Mouse (Mus musculus) small intestine, adult 2 months (tissue): ENCODE results near the gene Tceanc2. TPM values are rescaled to one million over a fixed set of nuclear protein-coding genes. Genes with fewer than 3 reads are reported as not detected.

Source experiments
- H3K27ac ChIP-seq: fragments of 200-500 bp; 2 replicates; pipeline ENCODE4 v1.5.1; 2012; ENCODE audit warnings: low read depth, low read length, control low read depth, inconsistent platforms; ENCODE audit not compliant: insufficient read depth
- H3K27me3 ChIP-seq: fragments of 200-500 bp; 2 replicates; pipeline ENCODE4 v1.6.1; 2012; ENCODE audit warnings: mild to moderate bottlenecking, moderate library complexity, low read length, inconsistent platforms; ENCODE audit not compliant: control insufficient read depth, insufficient read depth
- H3K36me3 ChIP-seq: fragments of 200-500 bp; 2 replicates; pipeline ENCODE4 v1.6.1; 2012; ENCODE audit warnings: mild to moderate bottlenecking, low read length, control low read depth, inconsistent platforms; ENCODE audit not compliant: control insufficient read depth, insufficient read depth
- H3K4me1 ChIP-seq: fragments of 200-500 bp; 2 replicates; pipeline ENCODE4 v1.6.1; 2012; ENCODE audit warnings: low read length, inconsistent platforms, mixed read lengths; ENCODE audit not compliant: control insufficient read depth, insufficient read depth, insufficient read length
- H3K4me3 ChIP-seq: fragments of 200-500 bp; 2 replicates; pipeline ENCODE4 v1.5.1; 2012; ENCODE audit warnings: low read depth, mild to moderate bottlenecking, control low read depth, inconsistent platforms, low read length, moderate library complexity
- CTCF ChIP-seq: fragments of 200-500 bp; IDR thresholded peaks from 2 replicates; pipeline ENCODE4 v1.5.1; 2012; ENCODE audit warnings: low read depth, mild to moderate bottlenecking, control low read depth, inconsistent platforms, low read length, moderate library complexity, mixed read lengths; ENCODE audit not compliant: insufficient replicate concordance, insufficient read length; ENCODE audit errors: extremely low read depth
- POLR2A ChIP-seq: fragments of 200-500 bp; IDR thresholded peaks from 2 replicates; pipeline ENCODE4 v1.6.1; 2012; ENCODE audit warnings: low read depth, mild to moderate bottlenecking, control low read depth, inconsistent platforms, low read length, moderate library complexity
- WGBS: fragments of 180-500 bp; shearing (Covaris S2); methylation state at CpG from one replicate; pipeline ENCODE4 v1.1.7; 2018; 5-methylcytosine and 5-hydroxymethylcytosine counted together
- polyA plus RNA-seq: library from polyadenylated mRNA; depleted of rRNA; stranded (reverse); fragments of >200 nt; gene quantifications from 2 replicates; pipeline ENCODE4 v1.2.3, GENCODE M21; 2012

The Tceanc2 gene
- polyA plus RNA-seq, 1 experiment, result 4.8 TPM

DNA sequence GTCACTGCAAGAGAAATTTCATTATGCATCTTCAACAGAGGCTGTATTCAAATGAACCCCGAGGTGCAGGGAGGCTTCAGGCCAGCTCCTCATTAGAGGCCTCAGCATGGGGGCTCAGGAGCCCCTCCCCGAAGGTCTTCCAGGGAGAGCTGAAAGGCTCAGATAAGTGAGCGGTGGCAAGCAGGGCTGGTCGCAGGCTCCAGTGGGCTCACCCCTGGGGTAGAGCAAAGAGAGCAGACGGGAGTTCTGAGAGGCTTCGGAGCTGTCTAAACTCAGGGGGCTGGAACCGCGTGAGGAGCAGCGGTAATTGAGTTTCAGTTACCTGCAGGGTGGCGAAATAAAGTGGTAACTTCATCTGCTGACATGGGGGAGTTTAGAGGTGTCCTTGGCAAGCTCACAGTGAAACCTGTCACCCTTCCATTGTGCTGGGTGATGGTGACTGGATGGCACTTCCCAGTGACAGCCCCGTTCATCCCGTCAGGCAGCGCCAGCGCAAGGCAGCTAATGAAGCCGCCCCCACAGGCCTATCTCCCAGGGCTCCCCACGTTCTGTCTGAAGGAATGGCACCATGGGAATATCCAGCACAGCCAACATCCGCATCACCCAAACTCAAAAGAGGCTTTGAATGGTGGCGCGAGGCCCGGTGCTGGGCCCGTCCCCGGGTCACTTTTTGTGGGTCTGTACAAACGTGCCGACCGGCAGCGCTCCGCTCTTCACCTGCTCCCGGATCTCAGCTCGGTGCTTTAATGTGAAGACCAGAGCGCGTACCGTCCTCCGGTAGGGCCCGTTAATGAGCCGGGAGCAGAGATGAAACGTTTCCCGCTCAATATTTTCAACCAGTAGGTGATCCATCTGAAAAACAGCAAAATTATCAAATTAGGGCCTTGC, 39.7 kb downstream of the Tceanc2 start:
- Histone ChIP-seq H3K36me3 (peaks cover 13% of the 10 kb centered on the region; the same call in 1 of the 2 replicates), H3K27ac (no peak overlapping the region), H3K4me1 (no peaks in the 10 kb centered on the region; the same call in 1 of the 2 replicates), H3K27me3 (no peaks in the 10 kb centered on the region), H3K4me3 (no peak overlapping the region)
- TF ChIP-seq CTCF, result no peak
- no peak for TF ChIP-seq POLR2A
- 87% methylated on average over 37 of the region's 37 CpGs for WGBS

DNA sequence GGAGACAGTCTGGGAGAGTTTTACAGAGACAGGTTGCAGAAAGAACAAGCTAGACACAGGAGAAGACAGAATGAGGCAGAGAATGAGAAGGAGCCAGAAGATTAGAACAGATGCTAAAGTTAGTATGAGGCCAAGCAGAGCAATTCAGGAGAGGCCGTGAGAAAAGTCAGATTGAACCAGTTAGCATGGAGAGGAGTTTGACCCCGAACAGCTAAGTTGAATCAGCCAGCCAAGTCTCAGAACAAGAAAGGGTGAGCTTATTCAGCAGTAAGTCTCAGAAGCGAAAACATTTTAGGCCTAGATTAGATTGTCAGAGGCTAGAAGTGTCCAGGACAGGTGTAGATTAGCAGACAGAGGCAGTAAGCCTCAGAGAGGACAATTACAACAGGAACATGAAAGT, 42.4 kb downstream of the Tceanc2 start:
- no peak for TF ChIP-seq POLR2A
- no peak for TF ChIP-seq CTCF
- Histone ChIP-seq H3K4me1 (no peaks in the 10 kb centered on the region; the same call in 1 of the 2 replicates), H3K27me3 (no peaks in the 10 kb centered on the region), H3K27ac (no peak overlapping the region), H3K4me3 (no peak overlapping the region), H3K36me3 (peaks cover 9% of the 10 kb centered on the region; the same call in 1 of the 2 replicates)
- WGBS, result 59% methylated on average over 3 of the region's 3 CpGs

DNA sequence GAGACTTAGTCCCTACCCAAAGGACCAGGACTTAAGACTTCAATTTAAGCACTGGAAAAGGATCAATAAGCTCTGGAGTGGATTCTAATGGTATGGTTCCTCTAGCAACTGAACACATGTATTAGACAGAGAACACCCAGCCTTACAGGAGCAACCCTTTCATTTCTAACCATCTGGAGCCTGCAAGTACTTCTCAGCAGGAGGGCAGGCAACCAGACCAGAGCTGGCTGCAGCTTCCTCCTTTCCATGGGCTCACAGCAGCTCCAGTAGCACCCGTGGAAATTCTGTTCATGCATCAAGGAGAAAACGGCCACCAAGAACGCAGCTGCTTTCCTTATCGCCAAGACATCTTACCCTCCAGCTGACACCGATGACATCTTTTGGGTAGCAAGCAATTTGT, 43.3 kb downstream of the Tceanc2 start:
- 80% methylated on average over 5 of the region's 5 CpGs for WGBS
- Histone ChIP-seq H3K4me1 (no peaks in the 10 kb centered on the region; the same call in 1 of the 2 replicates), H3K27me3 (no peaks in the 10 kb centered on the region), H3K4me3 (no peak overlapping the region), H3K27ac (no peak overlapping the region), H3K36me3 (peaks cover 9% of the 10 kb centered on the region; the same call in 1 of the 2 replicates)
- TF ChIP-seq POLR2A (no peak), CTCF (no peak)

DNA sequence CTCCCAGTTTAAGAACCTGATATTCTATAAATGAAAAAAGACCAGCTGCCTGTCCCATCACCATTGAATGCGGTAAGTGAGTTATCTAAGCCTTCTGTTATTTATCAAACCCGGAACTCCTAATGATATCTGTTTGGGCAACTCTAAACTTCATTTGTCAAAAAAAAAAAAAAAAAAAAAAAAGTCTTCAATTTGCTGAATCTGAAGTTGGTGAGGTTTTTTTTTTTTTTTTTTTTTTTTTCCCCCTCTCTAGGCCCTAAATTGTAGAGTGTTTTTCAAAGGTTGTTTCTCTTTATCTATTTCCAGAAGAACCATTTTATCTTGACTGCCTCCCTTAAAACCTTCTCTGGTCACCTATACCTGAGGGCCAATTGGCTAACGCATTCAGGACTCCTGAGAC, 44.0 kb downstream of the Tceanc2 start:
- Histone ChIP-seq H3K27me3 (no peaks in the 10 kb centered on the region), H3K4me3 (no peak overlapping the region), H3K4me1 (no peaks in the 10 kb centered on the region), H3K36me3 (peaks cover 9% of the 10 kb centered on the region; the same call in 1 of the 2 replicates), H3K27ac (no peak overlapping the region)
- 82% methylated on average over 3 of the region's 3 CpGs for WGBS
- TF ChIP-seq CTCF, result no peak
- no peak for TF ChIP-seq POLR2A

DNA sequence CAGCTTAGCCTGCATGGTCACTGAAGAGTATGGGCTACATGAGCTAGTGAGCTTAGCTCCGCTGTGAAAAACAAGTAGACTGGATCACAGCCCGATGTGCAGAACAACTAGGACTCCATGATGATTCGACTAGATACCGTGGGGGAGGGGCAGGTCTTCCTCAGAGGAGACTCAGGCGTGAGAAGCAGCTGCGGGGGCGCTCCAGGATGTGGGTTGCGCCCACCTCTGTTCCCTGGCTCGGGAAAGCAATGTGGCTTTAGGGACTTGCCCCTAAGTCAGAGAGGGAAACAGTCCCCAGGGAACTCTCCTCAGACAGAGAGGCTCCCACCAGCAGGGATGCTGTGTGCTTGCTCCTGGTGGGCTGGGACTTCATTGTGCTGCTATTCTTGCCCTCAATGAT, 48.4 kb downstream of the Tceanc2 start:
- no peaks in the 10 kb centered on the region for H3K27me3 ChIP-seq
- 44% methylated on average over 9 of the region's 9 CpGs for WGBS
- H3K27ac ChIP-seq, result no peak overlapping the region
- TF ChIP-seq CTCF, result no peak
- no peak for TF ChIP-seq POLR2A
- no peaks in the 10 kb centered on the region for H3K36me3 ChIP-seq
- H3K4me3 ChIP-seq, result no peak overlapping the region
- H3K4me1 ChIP-seq, result no peaks in the 10 kb centered on the region; the same call in none of the 2 replicates

DNA sequence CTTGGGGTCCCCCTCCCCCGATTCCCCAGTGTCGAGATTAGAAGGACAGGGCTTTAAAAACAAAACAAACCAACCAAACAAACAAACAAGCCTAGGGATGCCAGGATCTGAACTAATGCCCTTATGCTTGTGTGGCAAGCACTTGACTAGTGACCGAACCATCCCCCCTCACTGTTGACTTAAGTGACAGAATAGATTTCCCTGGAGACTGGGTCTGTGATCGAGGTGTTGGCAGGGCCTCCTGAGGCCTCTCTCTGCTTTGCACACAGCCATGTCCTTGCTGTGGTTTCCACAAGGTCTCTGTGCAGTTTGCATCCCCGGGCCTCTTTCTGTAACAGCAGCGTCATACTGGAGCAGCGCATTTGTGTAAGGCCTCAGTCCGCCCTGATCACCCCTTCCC, 49.5 kb downstream of the Tceanc2 start:
- 82% methylated on average over 8 of the region's 8 CpGs for WGBS
- Histone ChIP-seq H3K4me3 (no peak overlapping the region), H3K27ac (no peak overlapping the region), H3K4me1 (no peaks in the 10 kb centered on the region; the same call in none of the 2 replicates), H3K36me3 (no peaks in the 10 kb centered on the region), H3K27me3 (no peaks in the 10 kb centered on the region)
- TF ChIP-seq CTCF (no peak), POLR2A (no peak)

DNA sequence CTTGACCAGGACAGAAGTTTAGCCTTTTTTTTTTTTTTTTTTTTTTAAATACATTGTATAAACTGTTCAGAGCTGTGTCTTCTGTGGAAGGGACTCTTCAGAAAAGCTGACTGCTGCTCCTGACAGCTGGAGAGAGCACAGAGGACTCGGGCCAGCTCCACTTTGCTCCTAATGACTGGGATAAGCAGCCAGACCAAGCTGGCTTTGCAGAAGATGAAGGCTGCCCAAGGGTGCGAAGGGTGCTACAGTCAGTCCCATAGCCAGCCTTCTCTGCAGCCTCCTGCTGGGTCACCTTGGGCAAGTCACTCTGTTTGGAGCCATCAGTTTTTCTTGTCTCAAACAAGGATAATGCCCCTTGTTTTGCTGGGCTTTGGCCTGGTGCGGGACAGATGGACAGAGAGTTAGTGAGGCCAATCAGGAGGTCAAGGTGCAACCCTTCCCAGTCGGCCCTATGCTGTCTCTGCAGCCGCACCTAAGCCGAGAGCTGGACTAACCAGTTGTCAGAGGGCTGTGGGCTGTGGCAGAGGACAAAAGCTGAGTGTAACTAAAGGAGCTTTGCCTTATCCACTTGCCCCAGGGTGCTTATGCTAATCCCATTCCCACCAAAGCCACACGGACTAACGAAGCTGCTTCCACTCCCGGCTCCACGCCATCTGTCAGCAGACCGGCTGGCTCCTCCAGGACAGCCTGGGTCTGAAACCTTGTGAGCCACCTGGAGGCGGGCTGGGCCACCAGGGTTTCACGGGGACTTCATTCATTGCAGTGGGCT, 50.8 kb downstream of the Tceanc2 start:
- Histone ChIP-seq H3K4me1 (no peaks in the 10 kb centered on the region; the same call in none of the 2 replicates), H3K27ac (no peak overlapping the region), H3K36me3 (no peaks in the 10 kb centered on the region), H3K4me3 (no peak overlapping the region), H3K27me3 (no peaks in the 10 kb centered on the region)
- 52% methylated on average over 13 of the region's 13 CpGs for WGBS
- no peak for TF ChIP-seq POLR2A
- TF ChIP-seq CTCF, result no peak
